ENCODE assay signal across 7 mouse cellular contexts in the genomic region with DNA sequence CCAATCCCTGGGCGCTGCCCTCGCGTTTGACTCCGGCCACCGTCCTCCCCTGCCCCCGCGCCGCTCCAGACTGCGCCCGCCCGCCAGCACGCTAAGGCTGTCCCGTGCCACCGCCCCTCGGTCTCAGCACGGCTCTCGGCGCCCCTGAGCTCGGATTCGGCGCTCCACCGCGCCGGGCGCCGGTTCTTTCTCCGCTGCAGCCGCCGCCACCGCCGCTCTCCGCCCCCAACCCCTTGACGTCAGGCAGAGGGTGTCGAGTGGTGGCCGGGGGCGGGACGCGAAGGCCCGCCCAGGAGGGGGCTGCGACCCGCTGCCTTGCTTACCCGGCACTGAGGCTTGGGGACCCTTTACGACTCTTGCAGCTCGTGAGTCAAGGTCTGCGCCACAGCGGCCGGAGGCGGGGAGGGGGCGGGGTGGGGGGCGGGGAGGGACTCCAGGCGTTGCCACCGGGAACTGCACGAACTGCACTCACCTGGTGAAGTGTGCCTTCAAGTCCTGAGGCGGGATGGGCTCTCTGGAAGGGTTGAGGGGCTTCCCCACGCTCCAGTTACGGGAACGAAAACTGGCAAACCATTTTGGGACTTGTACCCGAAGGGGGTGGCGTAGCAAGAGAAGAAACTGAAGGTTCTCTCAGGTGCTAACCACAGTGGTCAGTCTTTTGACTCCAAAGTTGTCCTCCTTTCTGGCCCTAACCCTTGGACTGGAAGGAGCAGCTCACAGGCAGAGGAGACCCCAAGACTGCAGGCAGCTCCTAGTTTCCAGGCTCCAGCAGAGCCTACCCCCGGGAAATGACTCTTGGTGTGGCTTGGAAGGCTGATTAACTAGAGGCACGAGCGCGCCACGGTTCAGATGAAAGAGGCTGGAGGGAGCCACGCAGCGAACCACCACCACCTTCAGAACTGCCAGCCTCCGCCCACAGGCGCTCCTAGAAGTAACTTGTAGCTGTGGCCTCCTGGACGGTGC. TPM values are rescaled to one million over a fixed set of nuclear protein-coding genes. Genes with fewer than 3 reads are reported as not detected.
DNase-seq lines count a peak whose midpoint lies in the region; ATAC-seq lines count a peak whose summit lies in the region.

A gene (minus strand): TSS at position 319 of the 963 bp plus-strand sequence.

- peak within 1 kb of the TSS; percentile 90 for H3K9ac ChIP-seq in intestine, embryonic 14.5 days (ENCODE audit: low read length)
- peak within 1 kb of the TSS; percentile 99 for H3K9ac ChIP-seq in midbrain, embryonic 13.5 days (replicated peaks)

- ATAC-seq in intestine, embryonic 14.5 days (replicated peaks; ENCODE audit: low FRiP score, low TSS enrichment, low read depth), result peak; percentile 72
- ATAC-seq in midbrain, embryonic 13.5 days, result peak; percentile 66

- H3K4me2 ChIP-seq in intestine, embryonic 14.5 days (ENCODE audit: low read length), result peak within 1 kb of the TSS; percentile 87
- peak within 1 kb of the TSS; percentile 99 for H3K4me2 ChIP-seq in midbrain, embryonic 13.5 days (replicated peaks)

- H3K27ac ChIP-seq in intestine, embryonic 14.5 days (ENCODE audit: low read depth), result peak within 1 kb of the TSS; percentile 97
- H3K27ac ChIP-seq in limb, embryonic 10.5 days, result peak within 1 kb of the TSS; percentile 99
- H3K27ac ChIP-seq in midbrain, embryonic 13.5 days, result peak within 1 kb of the TSS; percentile 100

- peaks cover 37% of the 10 kb centered on the region for H3K4me1 ChIP-seq in intestine, embryonic 14.5 days (replicated peaks; ENCODE audit: control insufficient read depth, insufficient read depth, low read length)
- H3K4me1 ChIP-seq in limb, embryonic 10.5 days, result peaks cover 73% of the 10 kb centered on the region
- H3K4me1 ChIP-seq in midbrain, embryonic 13.5 days (replicated peaks), result peaks cover 38% of the 10 kb centered on the region

- no peaks in the 10 kb centered on the region for H3K27me3 ChIP-seq in intestine, embryonic 14.5 days (replicated peaks; ENCODE audit: control insufficient read depth, insufficient read depth, low read length)
- H3K27me3 ChIP-seq in limb, embryonic 10.5 days (ENCODE audit: low read depth, poor library complexity, severe bottlenecking), result no peaks in the 10 kb centered on the region
- 0 out of 2 replicates have a peak, but pooled peaks cover 4% of the 10 kb centered on the region for H3K27me3 ChIP-seq in midbrain, embryonic 13.5 days
- peaks cover 2% of the 10 kb centered on the region; the same call in 1 of the 2 replicates for H3K27me3 ChIP-seq in splenic B cell, adult 2 months (ENCODE audit: control insufficient read depth, insufficient read depth, low read length, poor library complexity, severe bottlenecking)

- no peaks in the 10 kb centered on the region for H3K9me3 ChIP-seq in intestine, embryonic 14.5 days (ENCODE audit: control insufficient read depth, low read length)
- no peaks in the 10 kb centered on the region for H3K9me3 ChIP-seq in limb, embryonic 10.5 days (replicated peaks)
- H3K9me3 ChIP-seq in midbrain, embryonic 13.5 days, result no peaks in the 10 kb centered on the region

- H3K36me3 ChIP-seq in intestine, embryonic 14.5 days (ENCODE audit: control insufficient read depth, insufficient read depth, low read length), result peaks cover 22% of the 10 kb centered on the region
- peaks cover 27% of the 10 kb centered on the region for H3K36me3 ChIP-seq in limb, embryonic 10.5 days
- H3K36me3 ChIP-seq in midbrain, embryonic 13.5 days, result peaks cover 20% of the 10 kb centered on the region
- H3K36me3 ChIP-seq in splenic B cell, adult 2 months (ENCODE audit: control insufficient read depth, insufficient read depth, low read length, poor library complexity, severe bottlenecking), result no peaks in the 10 kb centered on the region

- DNase-seq in adrenal gland, adult (ENCODE audit: inconsistent age in 2 of 2, low spot score in 1 of 2), result peak; percentile 84 to 92
- DNase-seq in cerebellum, postnatal 4 days (ENCODE audit: low spot score in 2 of 2), result peak; percentile 45 to 73
- DNase-seq in gastrocnemius, postnatal 25 days, result peak; percentile 74
- peak; percentile 89 for DNase-seq in intestine, embryonic 14.5 days (ENCODE audit: low spot score)
- DNase-seq in limb, embryonic 10.5 days (ENCODE audit: low spot score), result peak; percentile 92
- peak; percentile 46 for DNase-seq in splenic B cell, adult 2 months (ENCODE audit: low read depth, low spot score)

- H3K4me3 ChIP-seq in intestine, embryonic 14.5 days (ENCODE audit: low read depth, low read length), result peak within 1 kb of the TSS; percentile 96
- H3K4me3 ChIP-seq in limb, embryonic 10.5 days, result peak within 1 kb of the TSS; percentile 94
- peak within 1 kb of the TSS; percentile 99 for H3K4me3 ChIP-seq in midbrain, embryonic 13.5 days (replicated peaks)

- 1% methylated on average over 68 of the region's 69 CpGs for WGBS in intestine, embryonic 14.5 days
- WGBS in limb, embryonic 10.5 days, result under 1% methylated on average over 69 of the region's 69 CpGs
- WGBS in midbrain, embryonic 13.5 days, result under 1% methylated on average over 66 of the region's 69 CpGs

RNA-seq across cellular contexts. Expression of the gene that starts here (rescaled TPM):
- 1 to 10 TPM; 5.1 to 6.0 TPM for total RNA-seq in gastrocnemius, postnatal 25 days (2021)
- polyA plus RNA-seq in intestine, embryonic 14.5 days (2014; fragmentation: Nextera tagmentation; extraction: Ambion mirVana), result 2.8 and 2.9 TPM in 2 replicates
- polyA plus RNA-seq in limb, embryonic 10.5 days (2016; fragmentation: Nextera tagmentation; extraction: Ambion mirVana), result 28.5 and 34.2 TPM in 2 replicates
- polyA plus RNA-seq in midbrain, embryonic 13.5 days (2015; fragmentation: Nextera tagmentation; extraction: Ambion mirVana), result 33.4 and 35.4 TPM in 2 replicates

Comparison
In these comparisons a context has a peak if more than half of its experiments do, and no peak if none do; other contexts are left out.
1. Peak in every context shown above with its lines: DNase-seq, ATAC-seq, H3K4me3 ChIP-seq and H3K27ac ChIP-seq.